In genomic region chr5:124299307-124299706, GRCm38 (mm10) we compare ENCODE assay signal across 8 mouse cellular contexts. TPM values are rescaled to one million over a fixed set of nuclear protein-coding genes. Genes with fewer than 3 reads are reported as not detected.
DNase-seq lines count a peak whose midpoint lies in the region; ATAC-seq and TF ChIP-seq lines count a peak whose summit lies in the region.
"Not testable (repeated sequence)": the region's sequence is repeated elsewhere in the genome, so short reads cannot be mapped to it uniquely, and the experiment has no call there.

No protein-coding gene starts in this region.

- H3K79me2 ChIP-seq in liver, adult 2 months (ENCODE audit: control insufficient read depth, insufficient read depth, low read length) = not testable (repeated sequence)

- DNase-seq in B cell, adult 2 months = peak; percentile 28 to 34
- DNase-seq in MN1 (ENCODE audit: low spot score) = peak; percentile 18
- peak; percentile 38 for DNase-seq in brain, embryonic 14.5 days (ENCODE audit: low read depth)
- peak; percentile 9 for DNase-seq in embryo, embryonic 11.5 days (ENCODE audit: low read depth, low spot score)
- peak; percentile 6 to 14 for DNase-seq in heart, postnatal 36 days
- peak; percentile 39 for DNase-seq in liver, adult 2 months (ENCODE audit: extremely low read depth, low read depth, low spot score)
- DNase-seq in midbrain, postnatal 0 days (ENCODE audit: low spot score) = peak; percentile 16
- DNase-seq in thymus, postnatal 0 days (ENCODE audit: low spot score) = peak; percentile 51

- H3K9ac ChIP-seq in liver, adult 2 months (ENCODE audit: low read depth, low read length); midbrain, postnatal 0 days (replicated peaks; ENCODE audit: low read length, poor library complexity, severe bottlenecking): not testable (repeated sequence)

- ATAC-seq in midbrain, postnatal 0 days (ENCODE audit: low FRiP score) = not testable (repeated sequence)

- TF ChIP-seq CTCF in brain, embryonic 14.5 days (IDR thresholded peaks at IDR 0.05; ENCODE audit: borderline replicate concordance, extremely low read depth, insufficient read depth, insufficient read length) = peak; percentile 60; the same call in 1 of the 2 replicates
- TF ChIP-seq CTCF in liver, adult 2 months (IDR thresholded peaks at IDR 0.05; ENCODE audit: low read depth, low read length) = peak; percentile 65
- peak; percentile 73 for TF ChIP-seq CTCF in midbrain, postnatal 0 days (IDR thresholded peaks at IDR 0.05)

- TF ChIP-seq POLR2A in brain, embryonic 14.5 days (IDR thresholded peaks at IDR 0.05; ENCODE audit: borderline replicate concordance, extremely low read depth, insufficient read depth, insufficient read length, poor library complexity, severe bottlenecking); liver, adult 2 months (IDR thresholded peaks at IDR 0.05; ENCODE audit: extremely low read depth, insufficient read depth, low read length): not testable (repeated sequence)

- not testable (repeated sequence) for H3K27me3 ChIP-seq in liver, adult 2 months (ENCODE audit: control insufficient read depth, insufficient read depth, low read length); midbrain, postnatal 0 days (ENCODE audit: insufficient read depth, low read length)

- intact Hi-C loops in heart, postnatal 36 days (cut with DNase I) = not testable (repeated sequence)

- WGBS in liver, adult 2 months = 49% methylated on average over 4 of the region's 4 CpGs
- WGBS in midbrain, postnatal 0 days = 55% methylated on average over 3 of the region's 4 CpGs

- H3K4me2 ChIP-seq in midbrain, postnatal 0 days (ENCODE audit: low read depth, low read length, poor library complexity, severe bottlenecking) = not testable (repeated sequence)

- H3K27ac ChIP-seq in liver, adult 2 months (replicated peaks; ENCODE audit: insufficient read depth, low read depth, low read length); midbrain, postnatal 0 days (ENCODE audit: low read depth, low read length): not testable (repeated sequence)

- not testable (repeated sequence) for H3K9me3 ChIP-seq in midbrain, postnatal 0 days (ENCODE audit: low read length)

- H3K4me3 ChIP-seq in liver, adult 2 months (ENCODE audit: insufficient read depth, low read depth, low read length); midbrain, postnatal 0 days (ENCODE audit: low read depth, low read length): not testable (repeated sequence)

- not testable (repeated sequence) for H3K4me1 ChIP-seq in liver, adult 2 months (ENCODE audit: control insufficient read depth, insufficient read depth, low read length); midbrain, postnatal 0 days (ENCODE audit: insufficient read depth, low read length)

- H3K36me3 ChIP-seq in liver, adult 2 months (ENCODE audit: control insufficient read depth, insufficient read depth, low read length) = not testable (repeated sequence)
- H3K36me3 ChIP-seq in midbrain, postnatal 0 days (ENCODE audit: insufficient read depth, low read length) = peaks cover 28% of the 10 kb centered on the region

RNA-seq across cellular contexts. Expression of gene Mphosph9, which starts 28.5 kb away (rescaled TPM):
- 18.3 and 19.4 TPM in 2 replicates for polyA plus RNA-seq in brain, embryonic 14.5 days (2012; rRNA removed)
- 1 to 10 TPM; 5.4 to 5.8 TPM for total RNA-seq in heart, postnatal 36 days (2021)
- 2.3 and 3.4 TPM in 2 replicates for total RNA-seq in liver, adult 2 months (2014; rRNA removed)
- polyA plus RNA-seq in liver, adult 2 months (2012; rRNA removed) = 0.54 and 1.1 TPM in 2 replicates
- total RNA-seq in midbrain, postnatal 0 days (2014; rRNA removed) = 19.0 and 41.0 TPM in 2 replicates
- polyA plus RNA-seq in midbrain, postnatal 0 days (2015; fragmentation: Nextera tagmentation; extraction: Ambion mirVana) = 6.6 and 9.6 TPM in 2 replicates
- polyA plus RNA-seq in thymus, postnatal 0 days (2015; fragmentation: Nextera tagmentation; extraction: Ambion mirVana) = 16.7 and 21.2 TPM in 2 replicates

RNA-seq across cellular contexts. Expression of gene 2810006K23Rik, which starts 28.6 kb away (rescaled TPM):
- polyA plus RNA-seq in brain, embryonic 14.5 days (2012; rRNA removed) = 10.8 and 13.3 TPM in 2 replicates
- 10 to 100 TPM; 12.1 to 13.1 TPM for total RNA-seq in heart, postnatal 36 days (2021)
- total RNA-seq in liver, adult 2 months (2014; rRNA removed) = 6.3 and 7.3 TPM in 2 replicates
- polyA plus RNA-seq in liver, adult 2 months (2012; rRNA removed) = 5.1 and 5.3 TPM in 2 replicates
- total RNA-seq in midbrain, postnatal 0 days (2014; rRNA removed) = 9.0 and 9.4 TPM in 2 replicates
- 7.8 TPM in 2 replicates for polyA plus RNA-seq in midbrain, postnatal 0 days (2015; fragmentation: Nextera tagmentation; extraction: Ambion mirVana)
- polyA plus RNA-seq in thymus, postnatal 0 days (2015; fragmentation: Nextera tagmentation; extraction: Ambion mirVana) = 11.0 and 11.9 TPM in 2 replicates

RNA-seq across cellular contexts. Expression of gene Pitpnm2, which starts 49.7 kb away (rescaled TPM):
- polyA plus RNA-seq in brain, embryonic 14.5 days (2012; rRNA removed) = 51.9 and 61.2 TPM in 2 replicates
- total RNA-seq in heart, postnatal 36 days (2021) = 10 to 100 TPM; 43.9 to 45.5 TPM
- 10.6 and 13.9 TPM in 2 replicates for total RNA-seq in liver, adult 2 months (2014; rRNA removed)
- 25.5 and 30.3 TPM in 2 replicates for polyA plus RNA-seq in liver, adult 2 months (2012; rRNA removed)
- total RNA-seq in midbrain, postnatal 0 days (2014; rRNA removed) = 48.1 and 66.2 TPM in 2 replicates
- 8.6 and 10.1 TPM in 2 replicates for polyA plus RNA-seq in midbrain, postnatal 0 days (2015; fragmentation: Nextera tagmentation; extraction: Ambion mirVana)
- 22.6 and 33.9 TPM in 2 replicates for polyA plus RNA-seq in thymus, postnatal 0 days (2015; fragmentation: Nextera tagmentation; extraction: Ambion mirVana)
